Mouse (Mus musculus) CH12.LX (cell line): ENCODE measurements around the gene Med19.

Experiments
- CTCF ChIP-seq, 2 experiments: IDR thresholded peaks in 1 of 2; conservative IDR thresholded peaks in 1 of 2; 2 replicates each; pipeline ENCODE4 v1.5.1; 2011 to 2012; ENCODE audit warnings: low read depth in 2 of 2, low read length in 2 of 2, improper control_type of control experiment in 1 of 2, inconsistent platforms in 1 of 2, mild to moderate bottlenecking in 1 of 2, moderate library complexity in 1 of 2
- ELF1 ChIP-seq: IDR thresholded peaks from 2 replicates; pipeline ENCODE4 v1.6.1; 2014; ENCODE audit warnings: low read depth, mild to moderate bottlenecking, inconsistent platforms, low read length, improper control_type of control experiment
- POLR2A ChIP-seq: IDR thresholded peaks from 2 replicates; pipeline ENCODE4 v1.6.1; 2011; ENCODE audit warnings: low read depth, mild to moderate bottlenecking, improper control_type of control experiment, low read length
- SIN3A ChIP-seq: IDR thresholded peaks from 2 replicates; pipeline ENCODE4 v1.6.1; 2012; ENCODE audit warnings: low read length, improper control_type of control experiment, inconsistent platforms
- UBTF ChIP-seq: IDR thresholded peaks from 2 replicates; pipeline ENCODE4 v1.6.1; 2012; ENCODE audit warnings: low read depth, mild to moderate bottlenecking, inconsistent platforms, low read length, improper control_type of control experiment, moderate library complexity

DNA sequence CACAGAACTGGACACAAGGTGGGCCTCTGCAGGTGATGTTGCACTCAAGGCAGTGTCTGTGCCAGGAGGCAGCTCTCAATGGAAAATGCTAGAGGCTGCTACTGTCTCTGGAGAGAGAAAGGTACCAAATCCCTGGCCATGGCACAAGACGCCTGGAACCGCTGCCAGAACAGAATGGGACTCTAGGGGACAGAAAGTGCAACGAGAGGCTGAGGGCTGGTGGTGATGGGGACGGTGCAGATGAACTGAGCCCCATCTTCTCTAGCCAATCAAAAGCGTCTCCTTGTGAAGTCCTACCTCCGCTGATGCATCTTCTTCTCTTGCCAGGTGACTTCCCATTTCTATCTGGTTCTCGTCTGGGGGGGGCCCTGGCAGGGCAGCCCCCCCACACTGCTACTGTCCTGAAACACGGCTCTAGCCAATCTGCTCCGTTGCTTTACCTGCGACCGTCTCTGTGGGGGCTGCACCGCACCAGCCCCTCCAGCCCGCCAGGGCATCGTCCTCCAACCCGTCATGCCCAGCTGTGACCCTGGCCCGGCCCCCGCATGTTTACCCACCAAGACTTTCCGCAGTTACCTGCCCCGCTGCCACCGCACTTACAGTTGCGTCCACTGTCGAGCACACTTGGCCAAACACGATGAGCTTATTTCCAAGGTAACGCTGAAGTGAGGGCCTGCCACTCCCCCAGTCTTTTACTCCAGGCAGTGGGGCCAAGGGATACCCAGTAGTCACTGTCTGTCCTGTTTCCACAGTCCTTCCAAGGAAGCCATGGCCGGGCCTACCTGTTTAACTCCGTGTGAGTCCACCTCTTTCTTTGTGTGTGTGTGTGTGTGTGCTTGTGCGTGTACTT is 58.3 kb downstream of the Med19 start:
- TF ChIP-seq POLR2A (no peak), UBTF (no peak), SIN3A (no peak), CTCF (conservative IDR thresholded peaks at IDR 0.05 in 1 of 2, IDR thresholded peaks at IDR 0.05 in 1 of 2; ENCODE audit: low read depth in 2 of 2, low read length in 2 of 2) (no peak), ELF1 (no peak)
